Mouse (Mus musculus): ENCODE measurements around the gene Adssl1.
A peak's percentile ranks its signal among the peaks of the same experiment; 100 is the strongest.

Gene Adssl1

DNA sequence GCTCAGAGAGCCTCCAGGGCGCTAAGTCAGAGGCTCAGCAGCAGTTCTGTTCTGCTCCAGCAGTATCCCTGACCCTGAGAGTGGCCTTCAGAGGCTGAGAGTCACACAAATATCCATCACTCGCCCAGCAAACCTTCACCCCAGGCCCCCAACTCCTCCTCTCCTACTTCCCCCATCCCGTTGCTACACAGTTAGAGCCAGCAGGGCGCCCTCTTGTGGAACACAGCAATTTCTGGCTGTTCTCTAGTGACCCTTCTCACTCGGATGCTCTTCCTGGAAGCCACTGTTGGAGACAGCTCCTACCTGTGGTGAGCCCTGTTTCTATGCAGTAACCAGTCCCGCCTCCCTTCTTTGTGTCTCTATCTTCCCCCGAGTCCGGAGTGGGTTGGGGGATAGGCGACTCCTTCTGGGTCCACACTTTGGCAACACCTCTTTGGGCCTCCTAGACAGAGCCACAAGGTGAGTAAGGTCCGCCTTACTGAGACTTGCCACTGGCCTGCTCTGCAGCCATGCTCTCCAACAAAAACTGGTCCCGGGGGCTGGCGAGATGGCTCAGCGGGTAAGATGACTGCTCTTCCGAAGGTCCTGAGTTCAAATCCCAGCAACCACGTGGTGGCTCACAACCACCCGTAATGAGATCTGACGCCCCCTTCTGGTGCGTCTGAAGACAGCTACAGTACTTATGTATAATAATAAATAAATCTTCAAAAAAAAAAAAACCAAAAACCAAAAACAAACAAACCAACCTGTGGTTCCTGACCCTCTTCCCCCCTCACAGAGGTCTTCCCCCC is 55.6 kb downstream of the Adssl1 start:
- peak; percentile 99 for DNase-seq (ENCODE audit: extremely low read depth, low read depth)

GRCm38 (mm10) chr12:112677076-112677475 is 57.2 kb downstream of the Adssl1 start:
- no peak for DNase-seq (ENCODE audit: extremely low read depth, low read depth)

DNA sequence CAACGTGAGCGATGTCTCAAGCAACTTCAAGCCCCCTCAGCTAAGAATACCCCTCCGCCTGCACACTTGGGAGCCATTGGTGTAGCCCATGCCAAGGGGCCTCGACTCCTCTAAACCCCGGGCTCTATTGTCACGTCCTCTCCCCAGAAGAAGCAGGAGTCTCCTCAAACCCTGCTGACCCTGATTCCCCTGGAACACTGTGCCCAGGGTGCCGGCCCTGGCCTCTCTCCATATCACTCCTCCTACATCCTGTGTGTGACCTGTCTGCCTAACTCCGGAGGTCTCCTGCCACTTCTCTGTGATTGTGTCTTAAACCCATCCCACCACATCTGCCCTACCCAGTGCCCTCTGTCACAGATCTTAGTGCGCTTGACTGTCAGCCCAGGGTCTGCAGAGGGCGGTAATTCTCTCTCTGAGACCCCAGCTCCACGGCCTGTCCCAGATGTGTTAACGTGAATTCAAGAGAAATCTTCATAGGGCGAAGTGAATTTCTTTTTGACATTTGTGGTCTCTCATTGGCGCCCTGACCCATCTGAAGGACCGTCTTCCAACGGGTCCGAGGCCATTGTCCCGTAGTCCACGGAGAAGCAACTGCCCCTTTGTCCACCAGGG is 58.2 kb downstream of the Adssl1 start:
- no peak for DNase-seq (ENCODE audit: extremely low read depth, low read depth)

DNA sequence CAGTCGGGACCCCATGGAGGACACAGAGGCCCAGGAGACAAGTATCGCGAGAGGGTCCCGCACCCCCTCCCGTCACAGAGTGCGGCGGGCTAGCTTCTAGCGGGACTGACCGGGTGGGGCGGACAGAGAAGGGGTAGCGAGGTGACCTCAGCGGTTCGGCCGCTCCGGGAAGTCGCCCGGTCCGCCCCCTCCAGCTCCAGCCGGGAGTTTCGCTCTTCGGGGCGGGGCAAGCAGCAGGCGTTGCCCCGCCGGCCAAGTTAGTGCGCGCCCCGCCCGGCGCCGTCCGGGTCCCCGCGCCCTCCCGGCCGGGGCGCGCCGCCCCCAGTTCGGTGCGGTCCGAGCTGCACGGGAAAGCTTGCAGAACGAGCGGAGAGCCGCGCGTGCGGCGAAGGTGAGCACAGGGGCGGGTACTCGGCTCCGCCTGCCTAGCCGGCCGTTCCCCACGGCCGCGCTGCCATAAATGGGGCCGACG is 58.7 kb downstream of the Adssl1 start, which contains the start of gene Zbtb42:
Gene Zbtb42 (plus strand): TSS at position 274 of the 472 bp plus-strand sequence.
- DNase-seq (ENCODE audit: extremely low read depth, low read depth): no peak

DNA sequence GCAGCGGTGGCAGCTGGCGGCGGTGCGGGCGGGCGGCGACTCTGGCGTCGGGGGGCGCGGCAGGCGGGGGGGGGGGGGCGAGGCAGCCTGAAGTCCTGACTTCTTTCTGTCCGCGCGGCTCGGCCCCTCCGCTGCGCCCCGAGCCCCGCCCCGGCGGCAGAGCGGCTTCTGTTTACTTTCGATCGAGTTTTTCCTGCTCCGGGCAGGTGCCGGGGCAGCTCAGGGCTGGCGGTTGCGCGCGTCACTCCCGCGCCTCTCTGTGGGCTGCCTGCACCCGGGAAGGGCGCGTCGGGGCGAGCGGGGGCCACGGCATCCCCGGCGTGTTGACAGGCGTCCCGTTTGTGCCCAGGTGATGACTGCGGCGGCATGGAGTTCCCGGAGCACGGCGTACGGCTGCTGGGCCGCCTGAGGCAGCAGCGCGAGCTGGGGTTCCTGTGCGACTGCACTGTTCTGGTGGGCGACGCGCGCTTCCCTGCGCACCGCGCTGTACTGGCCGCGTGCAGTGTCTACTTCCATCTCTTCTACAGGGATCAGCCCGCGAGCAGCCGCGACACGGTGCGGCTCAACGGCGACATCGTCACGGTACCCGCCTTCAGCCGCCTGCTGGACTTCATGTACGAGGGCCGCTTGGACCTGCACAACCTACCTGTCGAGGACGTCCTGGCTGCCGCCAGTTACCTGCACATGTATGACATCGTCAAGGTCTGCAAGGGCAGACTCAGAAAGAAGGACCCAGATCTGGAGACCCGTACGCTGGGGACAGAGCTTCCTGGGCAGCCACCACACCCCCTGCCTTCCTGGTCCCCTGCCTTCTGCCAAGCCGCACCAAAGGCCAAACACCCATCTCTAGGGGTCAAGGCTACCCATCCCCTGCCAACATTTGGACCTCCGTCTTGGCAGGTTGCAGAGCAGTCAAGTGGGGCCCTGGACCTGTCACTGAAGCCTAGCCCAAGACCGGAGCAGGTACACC is 59.5 kb downstream of the Adssl1 start:
- no peak for DNase-seq (ENCODE audit: extremely low read depth, low read depth)

DNA sequence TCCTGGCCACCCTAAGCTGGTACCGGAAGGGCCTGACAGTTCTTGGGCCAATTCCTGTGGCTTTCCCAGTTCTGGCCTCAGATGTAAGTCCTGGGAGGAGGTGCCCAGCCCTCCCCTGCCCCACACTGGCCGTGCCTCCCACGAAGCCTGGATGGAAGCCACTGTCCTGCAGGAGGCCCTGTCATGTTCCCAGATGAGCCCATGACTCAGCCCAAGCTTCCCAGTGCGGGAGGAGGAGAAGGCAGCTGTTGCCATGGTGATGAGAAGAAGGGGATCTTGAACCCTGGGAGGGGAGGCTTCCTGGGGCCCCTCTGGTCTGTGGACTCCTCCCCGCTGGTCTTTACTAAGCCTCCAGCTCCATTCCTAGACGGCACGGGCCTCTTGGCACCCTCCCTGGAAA is 63.5 kb downstream of the Adssl1 start:
- no peak for DNase-seq (ENCODE audit: extremely low read depth, low read depth)

- peak; percentile 96 for DNase-seq (ENCODE audit: extremely low read depth, low read depth)
These were observed 68.6 kb downstream of the Adssl1 start for GRCm38 (mm10) chr12:112688458-112688857.

Measured in MEL-GATA-1-ER (cell line).